Mouse (Mus musculus) forebrain, embryonic 13.5 days (tissue): ENCODE measurements around the gene Ror2. TPM values are rescaled to one million over a fixed set of nuclear protein-coding genes. Genes with fewer than 3 reads are reported as not detected.

Experiments
- ATAC-seq: fragments of 200-750 bp; cut with Nextera tagmentation; 2 replicates; pipeline ENCODE4 v1.8.0; 2017
- H3K27ac ChIP-seq: fragments of 300-500 bp; sonication (generic); 2 replicates; pipeline ENCODE4 v1.5.1; 2015; ENCODE audit warnings: inconsistent platforms, mild to moderate bottlenecking, moderate library complexity
- H3K27me3 ChIP-seq: fragments of 300-500 bp; sonication (generic); 2 replicates; pipeline ENCODE4 v1.6.1; 2015; ENCODE audit warnings: mild to moderate bottlenecking, inconsistent platforms
- H3K36me3 ChIP-seq: fragments of 300-500 bp; sonication (generic); 2 replicates; pipeline ENCODE4 v1.6.1; 2015; ENCODE audit warnings: mild to moderate bottlenecking, inconsistent platforms; ENCODE audit not compliant: poor library complexity, severe bottlenecking
- H3K4me1 ChIP-seq: fragments of 300-500 bp; sonication (generic); 2 replicates; pipeline ENCODE4 v1.6.1; 2015; ENCODE audit warnings: inconsistent platforms
- H3K4me2 ChIP-seq: fragments of 300-500 bp; sonication (generic); 2 replicates; pipeline ENCODE4 v1.6.1; 2015; ENCODE audit warnings: inconsistent platforms, mild to moderate bottlenecking, moderate library complexity
- H3K4me3 ChIP-seq: fragments of 300-500 bp; sonication (generic); 2 replicates; pipeline ENCODE4 v1.5.1; 2015; ENCODE audit warnings: mild to moderate bottlenecking, inconsistent platforms
- H3K9ac ChIP-seq: fragments of 300-500 bp; sonication (generic); 2 replicates; pipeline ENCODE4 v1.6.1; 2015; ENCODE audit warnings: mild to moderate bottlenecking, inconsistent platforms
- H3K9me3 ChIP-seq: fragments of 300-500 bp; sonication (generic); replicated peaks from 2 replicates; pipeline ENCODE4 v1.6.1; 2016; ENCODE audit warnings: inconsistent platforms
- WGBS: fragments of 180-500 bp; shearing (Covaris S2); methylation state at CpG from one replicate; pipeline ENCODE4 v1.1.7; 2015; 5-methylcytosine and 5-hydroxymethylcytosine counted together
- polyA plus RNA-seq: library from polyadenylated mRNA; unstranded; fragments of >200 nt; fragmentation: Nextera tagmentation; extraction: Ambion mirVana; gene quantifications from 2 replicates; pipeline ENCODE4 v1.2.1, GENCODE M21; 2015

Gene Ror2
- polyA plus RNA-seq, 1 experiment from 2014 or later, result 5.8 TPM

- Histone ChIP-seq H3K9ac (no peak overlapping the region), H3K4me1 (peaks cover 19% of the 10 kb centered on the region), H3K4me2 (no peak overlapping the region), H3K27ac (no peak overlapping the region), H3K4me3 (no peak overlapping the region), H3K36me3 (no peaks in the 10 kb centered on the region), H3K27me3 (no peaks in the 10 kb centered on the region), H3K9me3 (peaks cover 12% of the 10 kb centered on the region)
- no peak for ATAC-seq
- 83% methylated on average over 6 of the region's 6 CpGs for WGBS
Measured at GRCm38 (mm10) chr13:53227019-53227418, 58.9 kb downstream of the Ror2 start.

GRCm38 (mm10) chr13:53226461-53226860, 59.5 kb downstream of the Ror2 start:
- no peak for ATAC-seq
- Histone ChIP-seq H3K4me3 (no peak overlapping the region), H3K4me1 (peaks cover 14% of the 10 kb centered on the region), H3K27me3 (no peaks in the 10 kb centered on the region), H3K36me3 (no peaks in the 10 kb centered on the region), H3K9ac (no peak overlapping the region), H3K9me3 (peaks cover 12% of the 10 kb centered on the region), H3K4me2 (no peak overlapping the region), H3K27ac (no peak overlapping the region)
- WGBS, result 86% methylated on average over 7 of the region's 7 CpGs

GRCm38 (mm10) chr13:53225925-53226324, 60.0 kb downstream of the Ror2 start:
- H3K27me3 ChIP-seq, result no peaks in the 10 kb centered on the region
- H3K4me3 ChIP-seq, result no peak overlapping the region
- H3K36me3 ChIP-seq, result no peaks in the 10 kb centered on the region
- no peak overlapping the region for H3K27ac ChIP-seq
- peaks cover 9% of the 10 kb centered on the region for H3K4me1 ChIP-seq
- H3K9me3 ChIP-seq, result peaks cover 12% of the 10 kb centered on the region
- ATAC-seq, result no peak
- 97% methylated on average over 3 of the region's 3 CpGs for WGBS
- H3K9ac ChIP-seq, result no peak overlapping the region
- H3K4me2 ChIP-seq, result no peak overlapping the region

- Histone ChIP-seq H3K36me3 (0 out of 2 replicates have a peak, but pooled peaks cover 5% of the 10 kb centered on the region), H3K4me2 (no peak overlapping the region), H3K4me1 (no peaks in the 10 kb centered on the region), H3K9me3 (peaks cover 12% of the 10 kb centered on the region), H3K27ac (no peak overlapping the region), H3K4me3 (no peak overlapping the region), H3K9ac (no peak overlapping the region), H3K27me3 (no peaks in the 10 kb centered on the region)
- 92% methylated on average over 6 of the region's 6 CpGs for WGBS
- no peak for ATAC-seq
Measured at GRCm38 (mm10) chr13:53221176-53221575, 64.7 kb downstream of the Ror2 start.

- Histone ChIP-seq H3K27ac (no peak overlapping the region), H3K27me3 (no peaks in the 10 kb centered on the region), H3K4me3 (no peak overlapping the region), H3K9me3 (peaks cover 10% of the 10 kb centered on the region), H3K36me3 (0 out of 2 replicates have a peak, but pooled peaks cover 5% of the 10 kb centered on the region), H3K4me2 (no peak overlapping the region), H3K9ac (no peak overlapping the region), H3K4me1 (no peaks in the 10 kb centered on the region)
- no peak for ATAC-seq
- WGBS, result 84% methylated on average over 10 of the region's 10 CpGs
Measured at GRCm38 (mm10) chr13:53219889-53220288, 66.0 kb downstream of the Ror2 start.

GRCm38 (mm10) chr13:53219391-53219790, 66.5 kb downstream of the Ror2 start:
- H3K27ac ChIP-seq, result no peak overlapping the region
- H3K36me3 ChIP-seq, result 0 out of 2 replicates have a peak, but pooled peaks cover 5% of the 10 kb centered on the region
- ATAC-seq, result no peak
- H3K4me3 ChIP-seq, result no peak overlapping the region
- H3K9me3 ChIP-seq, result peaks cover 6% of the 10 kb centered on the region
- 80% methylated on average over 3 of the region's 3 CpGs for WGBS
- H3K9ac ChIP-seq, result no peak overlapping the region
- no peaks in the 10 kb centered on the region for H3K27me3 ChIP-seq
- H3K4me1 ChIP-seq, result no peaks in the 10 kb centered on the region
- H3K4me2 ChIP-seq, result no peak overlapping the region

GRCm38 (mm10) chr13:53217396-53217975, 68.4 kb downstream of the Ror2 start:
- Histone ChIP-seq H3K36me3 (0 out of 2 replicates have a peak, but pooled peaks cover 5% of the 10 kb centered on the region), H3K27me3 (no peaks in the 10 kb centered on the region), H3K9me3 (no peaks in the 10 kb centered on the region), H3K4me1 (peaks cover 6% of the 10 kb centered on the region), H3K27ac (no peak overlapping the region), H3K4me2 (no peak overlapping the region), H3K4me3 (no peak overlapping the region), H3K9ac (no peak overlapping the region)
- WGBS, result 77% methylated on average over 6 of the region's 6 CpGs
- no peak for ATAC-seq

GRCm38 (mm10) chr13:53211971-53212733, 73.8 kb downstream of the Ror2 start:
- peak overlapping the region; percentile 30; the same call in 1 of the 2 replicates for H3K9ac ChIP-seq
- ATAC-seq, result peak; percentile 87

GRCm38 (mm10) chr13:53208556-53208955, 77.4 kb downstream of the Ror2 start:
- no peak overlapping the region for H3K4me3 ChIP-seq
- no peak overlapping the region for H3K4me2 ChIP-seq
- H3K27me3 ChIP-seq, result no peaks in the 10 kb centered on the region
- H3K9me3 ChIP-seq, result no peaks in the 10 kb centered on the region
- WGBS, result 85% methylated on average over 10 of the region's 10 CpGs
- no peak overlapping the region for H3K27ac ChIP-seq
- H3K9ac ChIP-seq, result no peak overlapping the region
- no peaks in the 10 kb centered on the region for H3K36me3 ChIP-seq
- no peak for ATAC-seq
- peaks cover 23% of the 10 kb centered on the region for H3K4me1 ChIP-seq

More at GRCm38 (mm10) chr13:53211971-53212733, 73.8 kb downstream of the Ror2 start:
- H3K4me1 ChIP-seq, result peaks cover 23% of the 10 kb centered on the region
- peak overlapping the region; percentile 54 for H3K4me2 ChIP-seq
- no peaks in the 10 kb centered on the region for H3K36me3 ChIP-seq
- H3K27ac ChIP-seq, result peak overlapping the region; percentile 48
- peak overlapping the region; percentile 25 for H3K4me3 ChIP-seq
- 7% methylated on average over 19 of the region's 19 CpGs for WGBS
- H3K9me3 ChIP-seq, result no peaks in the 10 kb centered on the region
- H3K27me3 ChIP-seq, result no peaks in the 10 kb centered on the region

GRCm38 (mm10) chr13:53205128-53205911, 80.6 kb downstream of the Ror2 start:
- Histone ChIP-seq H3K9me3 (no peaks in the 10 kb centered on the region), H3K4me2 (no peak overlapping the region), H3K27me3 (no peaks in the 10 kb centered on the region), H3K36me3 (no peaks in the 10 kb centered on the region), H3K27ac (no peak overlapping the region), H3K4me3 (no peak overlapping the region), H3K9ac (no peak overlapping the region), H3K4me1 (peaks cover 17% of the 10 kb centered on the region)
- WGBS, result 71% methylated on average over 17 of the region's 17 CpGs
- no peak for ATAC-seq

GRCm38 (mm10) chr13:53202439-53202830, 83.5 kb downstream of the Ror2 start:
- Histone ChIP-seq H3K9ac (no peak overlapping the region), H3K36me3 (no peaks in the 10 kb centered on the region), H3K27ac (peak overlapping the region; percentile 17; the same call in 1 of the 2 replicates), H3K4me2 (no peak overlapping the region), H3K9me3 (no peaks in the 10 kb centered on the region), H3K4me3 (no peak overlapping the region), H3K4me1 (peaks cover 20% of the 10 kb centered on the region), H3K27me3 (no peaks in the 10 kb centered on the region)
- 71% methylated on average over 5 of the region's 5 CpGs for WGBS
- no peak for ATAC-seq
